Mouse (Mus musculus) spleen, adult 2 months (tissue): ENCODE measurements around the gene Vars. TPM values are rescaled to one million over a fixed set of nuclear protein-coding genes. Genes with fewer than 3 reads are reported as not detected.

Experiments
- DNase-seq, 2 experiments: peaks; one replicate each; pipeline versions ENCODE4 v3.0.0 to v3.0.0-alpha.2; 2012 to 2021; ENCODE audit warnings: low spot score in 2 of 2, low read depth in 1 of 2
- H3K27ac ChIP-seq: fragments of 200-500 bp; 2 replicates; pipeline ENCODE4 v1.5.1; 2012; ENCODE audit warnings: low read length, inconsistent platforms; ENCODE audit not compliant: insufficient read depth
- H3K27me3 ChIP-seq: fragments of 200-500 bp; 2 replicates; pipeline ENCODE4 v1.6.1; 2012; ENCODE audit warnings: mild to moderate bottlenecking, moderate library complexity, low read length, inconsistent platforms; ENCODE audit not compliant: control insufficient read depth, insufficient read depth
- H3K36me3 ChIP-seq: fragments of 200-500 bp; 2 replicates; pipeline ENCODE4 v1.6.1; 2012; ENCODE audit warnings: mild to moderate bottlenecking, low read length, inconsistent platforms; ENCODE audit not compliant: control insufficient read depth, insufficient read depth
- H3K4me1 ChIP-seq: fragments of 200-500 bp; 2 replicates; pipeline ENCODE4 v1.6.1; 2011; ENCODE audit warnings: inconsistent platforms; ENCODE audit not compliant: control insufficient read depth, insufficient read depth, insufficient read length
- H3K4me3 ChIP-seq: fragments of 200-500 bp; 2 replicates; pipeline ENCODE4 v1.5.1; 2011; ENCODE audit warnings: mild to moderate bottlenecking, inconsistent platforms; ENCODE audit not compliant: insufficient read depth, insufficient read length; ENCODE audit errors: extremely low read depth
- CTCF ChIP-seq: fragments of 200-500 bp; IDR thresholded peaks from 2 replicates; pipeline ENCODE4 v1.5.1; 2011; ENCODE audit warnings: mild to moderate bottlenecking, inconsistent platforms; ENCODE audit not compliant: insufficient read depth, insufficient read length, insufficient replicate concordance; ENCODE audit errors: extremely low read depth
- POLR2A ChIP-seq: fragments of 200-500 bp; IDR thresholded peaks from 2 replicates; pipeline ENCODE4 v1.6.1; 2011; ENCODE audit warnings: low read depth, low read length, inconsistent platforms
- WGBS: fragments of 180-500 bp; shearing (Covaris S2); methylation state at CpG from one replicate; pipeline ENCODE4 v1.1.7; 2018; 5-methylcytosine and 5-hydroxymethylcytosine counted together
- polyA plus RNA-seq: library from polyadenylated mRNA; depleted of rRNA; stranded (reverse); fragments of >200 nt; gene quantifications from 2 replicates; pipeline ENCODE4 v1.2.3, GENCODE M21; 2012

Vars gene
- polyA plus RNA-seq, 1 experiment = 489 TPM

- WGBS = 88% methylated on average over 5 of the region's 5 CpGs
- TF ChIP-seq CTCF (no peak), POLR2A (no peak)
- DNase-seq = no peak
- Histone ChIP-seq H3K36me3 (no peaks in the 10 kb centered on the region), H3K27me3 (no peaks in the 10 kb centered on the region), H3K4me1 (peaks cover 28% of the 10 kb centered on the region), H3K27ac (no peak overlapping the region), H3K4me3 (no peak overlapping the region)
These were observed 25.4 kb downstream of the Vars start for GRCm38 (mm10) chr17:35026206-35026605.

GRCm38 (mm10) chr17:35027277-35028068 is 26.7 kb downstream of the Vars start, which contains the start of gene Sapcd1:
Gene Sapcd1, minus strand, starts transcription at chr17:35028016.
- DNase-seq = no peak
- TF ChIP-seq POLR2A (no peak), CTCF (peak; percentile 7; the same call in 1 of the 2 replicates)
- 31% methylated on average over 13 of the region's 13 CpGs for WGBS
- no peaks in the 10 kb centered on the region for H3K36me3 ChIP-seq
- H3K27me3 ChIP-seq = no peaks in the 10 kb centered on the region
- peaks cover 33% of the 10 kb centered on the region for H3K4me1 ChIP-seq
- peak within 1 kb of the TSS; percentile 56 for H3K27ac ChIP-seq
- H3K4me3 ChIP-seq = no peak within 1 kb of the TSS

GRCm38 (mm10) chr17:35028315-35028714 is 27.5 kb downstream of the Vars start:
- H3K36me3 ChIP-seq = no peaks in the 10 kb centered on the region
- no peak overlapping the region for H3K4me3 ChIP-seq
- H3K4me1 ChIP-seq = peaks cover 34% of the 10 kb centered on the region
- no peak for DNase-seq
- TF ChIP-seq POLR2A (no peak), CTCF (no peak)
- WGBS = 36% methylated on average over 2 of the region's 2 CpGs
- H3K27ac ChIP-seq = no peak overlapping the region
- H3K27me3 ChIP-seq = no peaks in the 10 kb centered on the region

GRCm38 (mm10) chr17:35029691-35030532 is 29.1 kb downstream of the Vars start:
- peak in 1 of 2 experiments; percentile 43 for DNase-seq
- Histone ChIP-seq H3K27me3 (no peaks in the 10 kb centered on the region), H3K36me3 (no peaks in the 10 kb centered on the region), H3K4me1 (peaks cover 25% of the 10 kb centered on the region; the same call in 1 of the 2 replicates), H3K4me3 (peak overlapping the region; percentile 7; the same call in 1 of the 2 replicates), H3K27ac (no peak overlapping the region)
- WGBS = 17% methylated on average over 19 of the region's 19 CpGs
- TF ChIP-seq CTCF (peak; percentile 69; the same call in 1 of the 2 replicates), POLR2A (no peak)

GRCm38 (mm10) chr17:35031272-35031671 is 30.5 kb downstream of the Vars start:
- H3K27me3 ChIP-seq = no peaks in the 10 kb centered on the region
- DNase-seq = no peak
- H3K27ac ChIP-seq = no peak overlapping the region
- no peaks in the 10 kb centered on the region for H3K36me3 ChIP-seq
- TF ChIP-seq CTCF = no peak
- no peak for TF ChIP-seq POLR2A
- peaks cover 23% of the 10 kb centered on the region; the same call in 1 of the 2 replicates for H3K4me1 ChIP-seq
- H3K4me3 ChIP-seq = no peak overlapping the region
- WGBS = 88% methylated on average over 11 of the region's 11 CpGs

GRCm38 (mm10) chr17:35031880-35032279 is 31.1 kb downstream of the Vars start:
- DNase-seq = no peak
- H3K27me3 ChIP-seq = no peaks in the 10 kb centered on the region
- TF ChIP-seq POLR2A = no peak
- TF ChIP-seq CTCF = no peak
- no peaks in the 10 kb centered on the region for H3K36me3 ChIP-seq
- WGBS = 75% methylated on average over 7 of the region's 7 CpGs
- H3K4me3 ChIP-seq = no peak overlapping the region
- peaks cover 23% of the 10 kb centered on the region; the same call in 1 of the 2 replicates for H3K4me1 ChIP-seq
- H3K27ac ChIP-seq = no peak overlapping the region
